Mouse (Mus musculus) c-Kit-positive CD71-negative TER-119-negative erythroid progenitor cells, embryonic 14.5 days (primary cell): ENCODE data around the gene Myl9.

ENCODE experiments used
- DNase-seq: peaks from one replicate; pipeline ENCODE4 v3.0.0-alpha.2; 2013; ENCODE audit warnings: low read depth

Gene Myl9

GRCm38 (mm10) chr2:156764747-156765146 is 10.5 kb upstream of the Myl9 start:
- DNase-seq: no peak

- DNase-seq: no peak
These were observed 9.6 kb upstream of the Myl9 start for GRCm38 (mm10) chr2:156765593-156765992.

- no peak for DNase-seq
These were observed 8.8 kb upstream of the Myl9 start for GRCm38 (mm10) chr2:156766227-156767019.

- no peak for DNase-seq
These were observed 8.1 kb upstream of the Myl9 start for GRCm38 (mm10) chr2:156767108-156767507.

- DNase-seq: no peak
These were observed 5.9 kb upstream of the Myl9 start for GRCm38 (mm10) chr2:156769274-156769673.

GRCm38 (mm10) chr2:156773470-156773869 is 1.8 kb upstream of the Myl9 start:
- no peak for DNase-seq

- no peak for DNase-seq
These were observed 1.0 kb upstream of the Myl9 start for GRCm38 (mm10) chr2:156774035-156774737.

- DNase-seq: no peak
These were observed 525 bp downstream of the Myl9 start for GRCm38 (mm10) chr2:156775455-156776435.

- no peak for DNase-seq
These were observed 1.7 kb downstream of the Myl9 start for GRCm38 (mm10) chr2:156776907-156777306.

- no peak for DNase-seq
These were observed 2.2 kb downstream of the Myl9 start for GRCm38 (mm10) chr2:156777326-156778004.

GRCm38 (mm10) chr2:156778571-156778970 is 3.4 kb downstream of the Myl9 start:
- DNase-seq: no peak

GRCm38 (mm10) chr2:156779036-156779435 is 3.8 kb downstream of the Myl9 start:
- DNase-seq: no peak

GRCm38 (mm10) chr2:156779488-156779887 is 4.3 kb downstream of the Myl9 start:
- no peak for DNase-seq

GRCm38 (mm10) chr2:156780129-156780528 is 4.9 kb downstream of the Myl9 start:
- DNase-seq: no peak

- no peak for DNase-seq
These were observed 5.5 kb downstream of the Myl9 start for GRCm38 (mm10) chr2:156780752-156781151.

- DNase-seq: no peak
These were observed 6.1 kb downstream of the Myl9 start for GRCm38 (mm10) chr2:156781281-156781680.

- DNase-seq: no peak
These were observed 6.7 kb downstream of the Myl9 start for GRCm38 (mm10) chr2:156781836-156782480.

GRCm38 (mm10) chr2:156782481-156783348 is 7.5 kb downstream of the Myl9 start:
- no peak for DNase-seq

GRCm38 (mm10) chr2:156783349-156783728 is 8.1 kb downstream of the Myl9 start:
- DNase-seq: no peak

GRCm38 (mm10) chr2:156784016-156784585 is 8.9 kb downstream of the Myl9 start:
- DNase-seq: no peak
